Mouse (Mus musculus): ENCODE results near the gene Mdm2.

DNA sequence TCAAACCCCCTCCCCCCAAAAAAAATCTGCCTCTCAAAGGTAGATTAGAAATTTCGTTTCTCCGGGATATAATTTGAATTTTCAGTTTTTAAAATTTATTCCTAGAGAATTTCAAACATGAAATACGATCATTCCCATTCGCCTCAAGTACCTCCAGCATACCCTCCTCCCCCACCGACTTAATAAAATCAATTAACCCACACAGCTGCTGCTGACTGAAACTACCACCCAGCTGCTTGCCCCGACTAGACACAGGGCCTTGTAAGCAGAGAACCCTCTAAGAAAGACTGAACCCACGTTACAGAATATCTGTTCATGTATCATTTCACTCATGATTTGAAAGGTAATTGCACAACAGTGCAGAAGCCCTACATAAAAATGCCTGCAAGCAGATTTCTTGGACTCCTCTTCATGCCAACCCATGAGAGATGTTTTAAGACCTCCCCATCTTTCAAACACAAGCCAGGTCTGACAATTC is 65.0 kb downstream of the Mdm2 start:
- TF ChIP-seq CTCF (conservative IDR thresholded peaks at IDR 0.05; ENCODE audit: insufficient read depth, insufficient read length, low read depth, low read length) (no peak), POLR2A (IDR thresholded peaks at IDR 0.05; ENCODE audit: low read depth, low read length) (no peak)
